Mouse (Mus musculus) bone marrow macrophage, adult 2 months (primary cell): Measurements from ENCODE around the gene Slc25a11. TPM values are rescaled to one million over a fixed set of nuclear protein-coding genes. Genes with fewer than 3 reads are reported as not detected.

Source experiments
- H3K27ac ChIP-seq: 2 replicates; pipeline ENCODE4 v1.5.1; 2012; ENCODE audit warnings: low read depth, low read length; ENCODE audit not compliant: insufficient read depth
- H3K4me1 ChIP-seq: 2 replicates; pipeline ENCODE4 v1.6.1; 2012; ENCODE audit warnings: low read length; ENCODE audit not compliant: control insufficient read depth, insufficient read depth
- H3K4me3 ChIP-seq: 2 replicates; pipeline ENCODE4 v1.5.1; 2012; ENCODE audit warnings: mild to moderate bottlenecking, low read length, moderate library complexity; ENCODE audit not compliant: insufficient read depth
- CTCF ChIP-seq: IDR thresholded peaks from 2 replicates; pipeline ENCODE4 v1.5.1; 2012; ENCODE audit warnings: low read depth, mild to moderate bottlenecking, low read length, moderate library complexity
- POLR2A ChIP-seq: IDR thresholded peaks from 2 replicates; pipeline ENCODE4 v1.6.1; 2012; ENCODE audit warnings: mild to moderate bottlenecking, low read depth, low read length, borderline replicate concordance
- polyA plus RNA-seq: library from polyadenylated mRNA; stranded (reverse); fragments of >200 nt; gene quantifications from 2 replicates; pipeline ENCODE4 v1.2.4, GENCODE M21; 2012; ENCODE audit not compliant: missing spikeins, insufficient read depth, insufficient read length

Gene Slc25a11
- polyA plus RNA-seq, 1 experiment = 110 TPM

DNA sequence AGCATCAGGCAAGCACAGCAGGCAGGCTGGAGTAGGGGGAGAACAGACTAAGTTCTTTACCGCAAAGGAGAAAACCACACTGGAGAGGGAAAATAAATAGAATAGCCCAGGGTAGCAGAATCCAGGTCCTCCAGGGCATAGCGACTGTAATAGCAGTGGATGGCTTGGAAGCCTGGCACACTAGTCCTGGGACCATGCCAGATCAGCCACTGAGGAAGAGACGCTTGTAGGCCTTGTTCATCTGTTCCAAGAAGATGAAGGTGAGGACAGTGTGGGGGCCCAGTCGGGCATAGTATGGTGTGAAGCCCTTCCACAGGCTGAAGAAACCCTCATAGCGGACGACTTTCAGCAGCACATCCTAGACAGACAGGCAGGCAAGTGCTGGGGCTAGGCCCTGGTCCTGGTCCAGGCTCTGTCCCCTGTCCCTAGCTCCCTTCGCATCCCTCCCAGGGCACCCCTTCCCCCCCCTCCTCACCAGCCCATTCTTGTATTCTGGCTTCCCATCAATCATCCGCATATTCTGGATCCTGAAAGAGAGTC lies 2.6 kb downstream of the Slc25a11 start:
- Histone ChIP-seq H3K4me3 (no peak overlapping the region), H3K4me1 (peaks cover 15% of the 10 kb centered on the region), H3K27ac (no peak overlapping the region)
- no peak for TF ChIP-seq POLR2A
- TF ChIP-seq CTCF = no peak

- no peak for TF ChIP-seq POLR2A
- TF ChIP-seq CTCF = no peak
- H3K27ac ChIP-seq = no peak overlapping the region
- no peak overlapping the region for H3K4me3 ChIP-seq
- peaks cover 8% of the 10 kb centered on the region; the same call in 1 of the 2 replicates for H3K4me1 ChIP-seq
Observed at GRCm38 (mm10) chr11:70643051-70643450, 4.2 kb downstream of the Slc25a11 start.

DNA sequence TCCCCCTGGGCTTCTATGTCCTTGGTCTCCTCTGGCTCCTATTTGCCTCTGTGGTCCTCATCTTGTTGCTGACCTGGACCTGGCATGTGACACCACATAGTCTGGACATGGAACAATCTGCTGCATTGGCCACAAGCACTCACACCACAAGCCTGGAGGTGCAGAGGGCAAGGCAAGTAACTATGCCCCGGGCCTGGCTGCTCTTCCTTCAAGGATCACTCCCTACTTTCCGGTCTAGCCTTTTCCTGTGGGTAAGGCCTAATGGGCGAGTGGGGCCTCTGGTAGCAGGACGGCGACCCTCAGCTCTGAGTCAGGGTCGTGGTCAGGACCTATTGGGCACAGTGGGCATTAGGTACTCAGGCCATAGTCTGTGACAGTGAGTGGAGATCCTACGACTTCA lies 6.0 kb downstream of the Slc25a11 start:
- peaks cover 8% of the 10 kb centered on the region; the same call in 1 of the 2 replicates for H3K4me1 ChIP-seq

DNA sequence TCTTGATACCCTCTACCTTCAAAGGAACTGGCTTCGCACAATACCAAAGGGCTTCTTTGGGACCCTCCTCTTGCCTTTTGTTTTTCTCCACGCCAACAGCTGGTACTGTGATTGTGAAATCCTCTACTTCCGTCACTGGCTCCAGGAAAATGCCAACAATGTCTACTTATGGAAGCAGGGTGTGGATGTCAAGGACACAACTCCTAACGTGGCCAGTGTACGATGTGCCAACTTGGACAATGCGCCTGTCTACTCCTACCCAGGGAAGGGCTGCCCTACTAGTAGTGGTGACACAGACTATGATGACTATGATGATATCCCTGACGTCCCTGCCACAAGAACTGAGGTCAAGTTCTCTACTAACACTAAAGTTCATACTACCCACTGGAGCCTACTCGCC lies 7.3 kb downstream of the Slc25a11 start:
- no peak for TF ChIP-seq CTCF
- TF ChIP-seq POLR2A = no peak
- H3K27ac ChIP-seq = no peak overlapping the region
- no peak overlapping the region for H3K4me3 ChIP-seq
- H3K4me1 ChIP-seq = no peaks in the 10 kb centered on the region

More for the DNA sequence above, 6.0 kb downstream of the Slc25a11 start:
- H3K27ac ChIP-seq = no peak overlapping the region
- no peak for TF ChIP-seq POLR2A
- TF ChIP-seq CTCF = no peak
- no peak overlapping the region for H3K4me3 ChIP-seq

DNA sequence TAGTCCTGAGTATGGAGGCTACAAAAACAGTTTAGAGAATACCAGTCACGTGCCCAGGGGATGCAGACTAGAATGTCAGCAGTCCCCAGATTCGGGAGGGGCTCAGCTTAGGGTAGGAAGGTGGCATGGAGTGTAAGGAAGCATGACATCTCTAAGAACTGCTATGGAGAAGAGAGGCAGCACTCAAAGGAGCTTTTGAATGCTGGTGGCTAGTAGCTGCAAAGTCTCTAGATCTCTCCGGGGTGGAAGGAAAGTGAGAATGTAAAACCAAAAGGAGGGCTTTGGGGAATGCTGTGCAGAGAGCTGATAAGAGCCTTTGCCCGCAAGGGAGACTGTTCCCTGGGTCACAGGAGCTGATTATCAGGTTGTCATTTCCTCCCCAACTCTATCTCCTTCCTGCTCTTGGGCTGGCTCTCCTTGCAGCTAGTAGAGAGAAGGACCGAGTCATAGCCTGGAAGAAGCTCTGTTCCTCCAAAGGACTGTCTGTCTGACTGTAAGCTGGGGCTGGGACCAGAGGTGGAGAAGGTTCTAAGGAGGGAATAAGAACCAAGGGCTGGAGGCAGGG lies 8.5 kb downstream of the Slc25a11 start, which contains the start of gene Gp1ba:
Gp1ba (plus strand) TSS at position 409 of the 565 bp plus-strand sequence.
- Histone ChIP-seq H3K27ac (no peak within 1 kb of the TSS), H3K4me1 (no peaks in the 10 kb centered on the region), H3K4me3 (no peak within 1 kb of the TSS)
- TF ChIP-seq CTCF = no peak
- no peak for TF ChIP-seq POLR2A

DNA sequence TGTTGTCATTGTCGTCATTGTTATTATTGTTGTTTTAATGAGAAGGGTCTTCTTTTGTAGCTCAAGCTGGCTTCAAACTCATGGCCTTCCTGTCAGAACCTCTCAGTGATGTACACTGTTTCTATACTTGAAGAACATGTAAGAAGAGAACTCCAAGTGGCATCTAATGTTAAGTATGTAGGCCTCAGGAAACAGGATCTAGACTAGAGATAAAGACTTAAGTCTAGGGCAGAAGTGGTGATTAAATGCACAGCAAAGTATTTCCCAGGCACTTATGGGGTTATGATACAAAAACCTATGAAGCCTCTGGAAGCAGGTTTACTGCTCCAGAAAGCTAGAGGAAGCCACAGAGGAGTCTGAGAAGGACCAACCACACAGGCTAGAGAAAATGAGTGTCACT lies 9.0 kb downstream of the Slc25a11 start:
- no peak overlapping the region for H3K27ac ChIP-seq
- H3K4me3 ChIP-seq = no peak overlapping the region
- TF ChIP-seq CTCF = no peak
- no peak for TF ChIP-seq POLR2A
- H3K4me1 ChIP-seq = no peaks in the 10 kb centered on the region

DNA sequence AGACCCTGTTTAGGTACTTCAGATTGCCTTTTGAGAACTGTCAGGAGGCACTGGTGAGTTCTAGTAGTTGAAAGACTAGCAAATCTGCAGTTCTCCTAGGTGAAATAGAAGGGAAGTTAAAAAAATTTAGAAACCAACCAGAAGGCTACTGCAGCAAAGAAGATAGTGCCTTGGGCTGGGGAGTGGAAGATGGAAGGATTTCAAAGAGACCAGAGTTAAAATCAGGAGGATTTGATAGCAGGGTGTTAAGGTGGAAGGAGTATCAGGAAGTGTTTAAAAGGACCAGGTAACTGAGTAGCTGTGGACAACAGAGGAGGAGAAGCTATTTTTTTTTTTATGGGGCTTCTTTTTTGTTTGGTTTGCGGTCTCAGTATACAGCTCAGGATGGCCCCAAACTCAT lies 9.5 kb downstream of the Slc25a11 start:
- TF ChIP-seq POLR2A (no peak), CTCF (no peak)
- Histone ChIP-seq H3K4me3 (no peak overlapping the region), H3K27ac (no peak overlapping the region), H3K4me1 (peaks cover 3% of the 10 kb centered on the region)

DNA sequence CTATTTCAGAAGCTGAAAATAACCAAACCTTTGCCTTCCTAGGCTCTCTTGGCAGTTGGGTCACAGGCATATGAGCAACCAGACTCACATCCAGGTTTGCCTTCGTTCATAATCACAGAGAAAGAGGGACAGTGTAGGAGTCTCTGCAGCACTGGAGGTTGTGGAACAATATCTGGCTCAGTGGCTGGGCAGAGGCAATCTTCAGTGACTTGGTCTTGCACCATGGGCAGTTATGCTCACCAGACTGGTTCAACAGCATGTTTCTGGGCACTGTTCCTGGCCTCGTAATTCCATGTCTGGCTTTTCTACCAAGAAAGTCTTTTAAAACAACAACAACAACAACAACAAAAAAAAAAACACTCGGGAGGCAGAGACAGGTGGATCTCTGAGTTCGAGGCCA lies 11.7 kb downstream of the Slc25a11 start:
- H3K4me3 ChIP-seq = no peak overlapping the region
- peaks cover 14% of the 10 kb centered on the region for H3K4me1 ChIP-seq
- H3K27ac ChIP-seq = no peak overlapping the region
- no peak for TF ChIP-seq CTCF
- TF ChIP-seq POLR2A = no peak

- Histone ChIP-seq H3K27ac (no peak overlapping the region), H3K4me1 (peaks cover 20% of the 10 kb centered on the region), H3K4me3 (no peak overlapping the region)
- TF ChIP-seq POLR2A (no peak), CTCF (no peak)
Observed at GRCm38 (mm10) chr11:70630129-70630528, 17.1 kb downstream of the Slc25a11 start.

- peaks cover 20% of the 10 kb centered on the region for H3K4me1 ChIP-seq
- TF ChIP-seq CTCF = no peak
- TF ChIP-seq POLR2A = no peak
- H3K4me3 ChIP-seq = no peak overlapping the region
- H3K27ac ChIP-seq = no peak overlapping the region
Observed at GRCm38 (mm10) chr11:70629557-70629956, 17.7 kb downstream of the Slc25a11 start.
